ENCODE assay signal across 8 mouse cellular contexts in genomic region chr9:57521056-57521911, GRCm38 (mm10). TPM values are rescaled to one million over a fixed set of nuclear protein-coding genes. Genes with fewer than 3 reads are reported as not detected.
A peak's percentile ranks its signal among the peaks of the same experiment; 100 is the strongest.
DNase-seq lines count a peak whose midpoint lies in the region; ATAC-seq lines count a peak whose summit lies in the region.

Gene Cox5a, plus strand, starts transcription at chr9:57521274.

- no peaks in the 10 kb centered on the region for H3K27me3 ChIP-seq in hindbrain, embryonic 14.5 days (ENCODE audit: control insufficient read depth, insufficient read depth, low read length)

- peak within 1 kb of the TSS; percentile 93 for H3K4me3 ChIP-seq in hindbrain, embryonic 14.5 days (replicated peaks; ENCODE audit: low read length)

- H3K27ac ChIP-seq in hindbrain, embryonic 14.5 days = peak within 1 kb of the TSS; percentile 91

- peaks cover 28% of the 10 kb centered on the region for H3K4me1 ChIP-seq in hindbrain, embryonic 14.5 days (replicated peaks; ENCODE audit: control insufficient read depth, insufficient read depth, low read length)

- WGBS in hindbrain, embryonic 14.5 days = under 1% methylated on average over 95 of the region's 95 CpGs

- H3K9me3 ChIP-seq in hindbrain, embryonic 14.5 days (ENCODE audit: control insufficient read depth, low read length) = no peaks in the 10 kb centered on the region

- peak within 1 kb of the TSS; percentile 57 for H3K4me2 ChIP-seq in hindbrain, embryonic 14.5 days (replicated peaks)

- DNase-seq in R1 (ENCODE audit: low read depth, low spot score) = peak; percentile 89
- DNase-seq in cerebellum, postnatal 25 days = peak; percentile 98 to 99
- DNase-seq in frontal cortex, postnatal 25 days (ENCODE audit: low spot score in 2 of 2) = peak; percentile 84 to 91
- peak; percentile 91 for DNase-seq in hindbrain, embryonic 14.5 days (ENCODE audit: low spot score)
- DNase-seq in left cerebral cortex, adult 11 months (ENCODE audit: low spot score) = peak; percentile 88
- peak; percentile 96 to 97 for DNase-seq in lung, postnatal 4 days
- peak; percentile 85 for DNase-seq in retina, postnatal 7 days (ENCODE audit: low read depth, low spot score)
- peak; percentile 91 for DNase-seq in urinary bladder, adult 2 months (ENCODE audit: low spot score)

- peak within 1 kb of the TSS; percentile 96 for H3K9ac ChIP-seq in hindbrain, embryonic 14.5 days

- ATAC-seq in hindbrain, embryonic 14.5 days (ENCODE audit: low FRiP score) = peak; percentile 95

- H3K36me3 ChIP-seq in hindbrain, embryonic 14.5 days (replicated peaks; ENCODE audit: control insufficient read depth, insufficient read depth) = no peaks in the 10 kb centered on the region

RNA-seq across cellular contexts. Expression of gene Cox5a, which starts in this region (rescaled TPM):
- polyA plus RNA-seq in hindbrain, embryonic 14.5 days (2014; fragmentation: Nextera tagmentation; extraction: Ambion mirVana) = 956 and 1,017 TPM in 2 replicates
- 223 and 254 TPM in 2 replicates for polyA plus RNA-seq in urinary bladder, adult 2 months (2012; rRNA removed)

Comparison
In these comparisons a context has a peak if more than half of its experiments do, and no peak if none do; other contexts are left out.
1. Peak in every context shown above with its lines: DNase-seq, ATAC-seq, H3K4me3 ChIP-seq and H3K27ac ChIP-seq.